Mouse (Mus musculus) forelimb bud, embryonic 11.5 days (tissue): ENCODE measurements around the gene Plcb1.

Source experiments
- DNase-seq: peaks from one replicate; pipeline ENCODE4 v3.0.0-alpha.2; 2012; ENCODE audit warnings: low read depth, low spot score

The Plcb1 gene

GRCm38 (mm10) chr2:134838185-134838584 is 52.3 kb downstream of the Plcb1 start:
- DNase-seq, result no peak

- DNase-seq, result no peak
Measured at GRCm38 (mm10) chr2:134838888-134839287, 53.0 kb downstream of the Plcb1 start.

GRCm38 (mm10) chr2:134842883-134843282 is 57.0 kb downstream of the Plcb1 start:
- no peak for DNase-seq

- DNase-seq, result no peak
Measured at GRCm38 (mm10) chr2:134844391-134845238, 58.7 kb downstream of the Plcb1 start.

- no peak for DNase-seq
Measured at GRCm38 (mm10) chr2:134845239-134845738, 59.4 kb downstream of the Plcb1 start.

- no peak for DNase-seq
Measured at GRCm38 (mm10) chr2:134846555-134846954, 60.7 kb downstream of the Plcb1 start.

- no peak for DNase-seq
Measured at GRCm38 (mm10) chr2:134851189-134852171, 65.6 kb downstream of the Plcb1 start.

GRCm38 (mm10) chr2:134856239-134856638 is 70.4 kb downstream of the Plcb1 start:
- DNase-seq, result no peak

GRCm38 (mm10) chr2:134856691-134857090 is 70.8 kb downstream of the Plcb1 start:
- DNase-seq, result no peak

- no peak for DNase-seq
Measured at GRCm38 (mm10) chr2:134864985-134865645, 79.2 kb downstream of the Plcb1 start.

- DNase-seq, result no peak
Measured at GRCm38 (mm10) chr2:134867381-134867780, 81.5 kb downstream of the Plcb1 start.

- no peak for DNase-seq
Measured at GRCm38 (mm10) chr2:134871692-134872489, 86.0 kb downstream of the Plcb1 start.

GRCm38 (mm10) chr2:134872490-134872781 is 86.6 kb downstream of the Plcb1 start:
- DNase-seq, result no peak

GRCm38 (mm10) chr2:134877148-134877547 is 91.3 kb downstream of the Plcb1 start:
- no peak for DNase-seq

- DNase-seq, result no peak
Measured at GRCm38 (mm10) chr2:134891207-134891606, 105.3 kb downstream of the Plcb1 start.

GRCm38 (mm10) chr2:134894776-134895175 is 108.9 kb downstream of the Plcb1 start:
- no peak for DNase-seq

- DNase-seq, result no peak
Measured at GRCm38 (mm10) chr2:134896196-134896595, 110.3 kb downstream of the Plcb1 start.

GRCm38 (mm10) chr2:134897083-134897482 is 111.2 kb downstream of the Plcb1 start:
- no peak for DNase-seq

- no peak for DNase-seq
Measured at GRCm38 (mm10) chr2:134901521-134901920, 115.7 kb downstream of the Plcb1 start.

- peak; percentile 29 for DNase-seq
Measured at GRCm38 (mm10) chr2:134910882-134911281, 125.0 kb downstream of the Plcb1 start.

GRCm38 (mm10) chr2:134911360-134911759 is 125.5 kb downstream of the Plcb1 start:
- no peak for DNase-seq
